Mouse (Mus musculus) heart, adult 2 months (tissue): ENCODE measurements at regions not wholly inside any gene's neighbourhood (a gene's known extent, or its start where the extent isn't known, plus 50 kb on each side); places are given as distances from the start of the nearest gene placed in this dataset.

ENCODE experiments used
- CTCF ChIP-seq: fragments of 200-600 bp; IDR thresholded peaks from 2 replicates; pipeline ENCODE4 v1.8.1; 2022; ENCODE audit warnings: antibody characterized with exemption, mild to moderate bottlenecking, moderate library complexity
- POLR2A ChIP-seq: fragments of 200-500 bp; IDR thresholded peaks from 2 replicates; pipeline ENCODE4 v1.6.1; 2011; ENCODE audit warnings: mild to moderate bottlenecking, low read depth, low read length, control low read depth; ENCODE audit not compliant: insufficient read depth

- TF ChIP-seq POLR2A (no peak), CTCF (no peak)
Observed at GRCm38 (mm10) chr6:139253704-139254103, 248.1 kb downstream of the Rergl start.
